Mouse (Mus musculus): ENCODE measurements around the gene Zfp27. TPM values are rescaled to one million over a fixed set of nuclear protein-coding genes. Genes with fewer than 3 reads are reported as not detected.

Gene Zfp27
- polyA plus RNA-seq, 1 experiment from 2014 or later: 3.4 TPM

GRCm38 (mm10) chr7:29943720-29944119 is 37.3 kb upstream of the Zfp27 start:
- H3K4me3 ChIP-seq (ENCODE audit: low read depth, low read length): no peak overlapping the region
- H3K4me1 ChIP-seq (replicated peaks; ENCODE audit: control insufficient read depth, insufficient read depth): no peaks in the 10 kb centered on the region
- H3K9me3 ChIP-seq (ENCODE audit: control insufficient read depth, low read length): no peaks in the 10 kb centered on the region
- H3K27ac ChIP-seq (replicated peaks): no peak overlapping the region
- ATAC-seq (ENCODE audit: low FRiP score, low TSS enrichment): no peak
- no peak for DNase-seq (ENCODE audit: low spot score)
- no peaks in the 10 kb centered on the region for H3K27me3 ChIP-seq (ENCODE audit: control insufficient read depth, insufficient read depth, low read length)
- H3K4me2 ChIP-seq (replicated peaks; ENCODE audit: low read depth): no peak overlapping the region
- no peak overlapping the region for H3K9ac ChIP-seq (ENCODE audit: low read length)
- no peak for TF ChIP-seq CTCF (IDR thresholded peaks at IDR 0.05; ENCODE audit: low read depth)
- H3K36me3 ChIP-seq (ENCODE audit: control insufficient read depth, insufficient read depth, low read length): no peaks in the 10 kb centered on the region; the same call in 1 of the 2 replicates
- 87% methylated on average over 2 of the region's 2 CpGs for WGBS

- Histone ChIP-seq H3K4me2 (replicated peaks; ENCODE audit: low read depth) (no peak overlapping the region), H3K9ac (ENCODE audit: low read length) (no peak overlapping the region), H3K4me3 (ENCODE audit: low read depth, low read length) (no peak overlapping the region), H3K27me3 (ENCODE audit: control insufficient read depth, insufficient read depth, low read length) (no peaks in the 10 kb centered on the region), H3K4me1 (replicated peaks; ENCODE audit: control insufficient read depth, insufficient read depth) (no peaks in the 10 kb centered on the region), H3K36me3 (ENCODE audit: control insufficient read depth, insufficient read depth, low read length) (no peaks in the 10 kb centered on the region; the same call in 1 of the 2 replicates), H3K9me3 (ENCODE audit: control insufficient read depth, low read length) (no peaks in the 10 kb centered on the region), H3K27ac (replicated peaks) (no peak overlapping the region)
- ATAC-seq (ENCODE audit: low FRiP score, low TSS enrichment): no peak
- DNase-seq (ENCODE audit: low spot score): no peak
- TF ChIP-seq CTCF (IDR thresholded peaks at IDR 0.05; ENCODE audit: low read depth): no peak
- no peak for TF ChIP-seq EP300 (optimal IDR thresholded peaks at IDR 0.05)
- WGBS: 18% methylated on average over 2 of the region's 2 CpGs
Measured at GRCm38 (mm10) chr7:29942740-29943139, 36.4 kb upstream of the Zfp27 start.

- TF ChIP-seq EP300 (optimal IDR thresholded peaks at IDR 0.05) (no peak), CTCF (IDR thresholded peaks at IDR 0.05; ENCODE audit: low read depth) (no peak)
- ATAC-seq (ENCODE audit: low FRiP score, low TSS enrichment): no peak
- Histone ChIP-seq H3K4me3 (ENCODE audit: low read depth, low read length) (no peak overlapping the region), H3K36me3 (ENCODE audit: control insufficient read depth, insufficient read depth, low read length) (no peaks in the 10 kb centered on the region; the same call in 1 of the 2 replicates), H3K9me3 (ENCODE audit: control insufficient read depth, low read length) (no peaks in the 10 kb centered on the region), H3K4me1 (replicated peaks; ENCODE audit: control insufficient read depth, insufficient read depth) (no peaks in the 10 kb centered on the region), H3K27ac (replicated peaks) (no peak overlapping the region), H3K27me3 (ENCODE audit: control insufficient read depth, insufficient read depth, low read length) (no peaks in the 10 kb centered on the region), H3K9ac (ENCODE audit: low read length) (no peak overlapping the region), H3K4me2 (replicated peaks; ENCODE audit: low read depth) (no peak overlapping the region)
- 87% methylated on average over 11 of the region's 11 CpGs for WGBS
- DNase-seq (ENCODE audit: low spot score): no peak
Measured at GRCm38 (mm10) chr7:29941027-29941426, 34.7 kb upstream of the Zfp27 start.

- no peaks in the 10 kb centered on the region for H3K27me3 ChIP-seq (ENCODE audit: control insufficient read depth, insufficient read depth, low read length)
- TF ChIP-seq EP300 (optimal IDR thresholded peaks at IDR 0.05): no peak
- no peak for TF ChIP-seq CTCF (IDR thresholded peaks at IDR 0.05; ENCODE audit: low read depth)
- H3K36me3 ChIP-seq (ENCODE audit: control insufficient read depth, insufficient read depth, low read length): peaks cover 15% of the 10 kb centered on the region
- H3K9ac ChIP-seq (ENCODE audit: low read length): no peak overlapping the region
- no peaks in the 10 kb centered on the region for H3K9me3 ChIP-seq (ENCODE audit: control insufficient read depth, low read length)
- WGBS: 83% methylated on average over 6 of the region's 6 CpGs
- no peak overlapping the region for H3K27ac ChIP-seq (replicated peaks)
- no peak for ATAC-seq (ENCODE audit: low FRiP score, low TSS enrichment)
- DNase-seq (ENCODE audit: low spot score): no peak
- no peak overlapping the region for H3K4me3 ChIP-seq (ENCODE audit: low read depth, low read length)
- H3K4me2 ChIP-seq (replicated peaks; ENCODE audit: low read depth): no peak overlapping the region
- H3K4me1 ChIP-seq (replicated peaks; ENCODE audit: control insufficient read depth, insufficient read depth): no peaks in the 10 kb centered on the region
Measured at GRCm38 (mm10) chr7:29938856-29939255, 32.5 kb upstream of the Zfp27 start.

GRCm38 (mm10) chr7:29922780-29923179 is 16.4 kb upstream of the Zfp27 start:
- no peaks in the 10 kb centered on the region for H3K4me1 ChIP-seq (replicated peaks; ENCODE audit: control insufficient read depth, insufficient read depth)
- no peaks in the 10 kb centered on the region for H3K9me3 ChIP-seq (ENCODE audit: control insufficient read depth, low read length)
- TF ChIP-seq CTCF (IDR thresholded peaks at IDR 0.05; ENCODE audit: low read depth) (no peak), EP300 (optimal IDR thresholded peaks at IDR 0.05) (no peak)
- whole genome bisulfite sequencing: 56% methylated on average over 2 of the region's 2 CpGs
- no peak overlapping the region for H3K27ac ChIP-seq (replicated peaks)
- no peaks in the 10 kb centered on the region for H3K36me3 ChIP-seq (ENCODE audit: control insufficient read depth, insufficient read depth, low read length)
- H3K4me2 ChIP-seq (replicated peaks; ENCODE audit: low read depth): no peak overlapping the region
- ATAC-seq (ENCODE audit: low FRiP score, low TSS enrichment) (no peak), DNase-seq (ENCODE audit: low spot score) (no peak)
- H3K4me3 ChIP-seq (ENCODE audit: low read depth, low read length): no peak overlapping the region
- H3K27me3 ChIP-seq (ENCODE audit: control insufficient read depth, insufficient read depth, low read length): no peaks in the 10 kb centered on the region
- H3K9ac ChIP-seq (ENCODE audit: low read length): no peak overlapping the region

GRCm38 (mm10) chr7:29921439-29922093 is 15.2 kb upstream of the Zfp27 start:
- no peaks in the 10 kb centered on the region for H3K27me3 ChIP-seq (ENCODE audit: control insufficient read depth, insufficient read depth, low read length)
- 69% methylated on average over 6 of the region's 6 CpGs for WGBS
- no peak overlapping the region for H3K9ac ChIP-seq (ENCODE audit: low read length)
- H3K4me3 ChIP-seq (ENCODE audit: low read depth, low read length): no peak overlapping the region
- no peak overlapping the region for H3K27ac ChIP-seq (replicated peaks)
- DNase-seq (ENCODE audit: low spot score) (no peak), ATAC-seq (ENCODE audit: low FRiP score, low TSS enrichment) (peak; percentile 70)
- TF ChIP-seq EP300 (optimal IDR thresholded peaks at IDR 0.05) (no peak), CTCF (IDR thresholded peaks at IDR 0.05; ENCODE audit: low read depth) (no peak)
- H3K36me3 ChIP-seq (ENCODE audit: control insufficient read depth, insufficient read depth, low read length): no peaks in the 10 kb centered on the region
- H3K4me2 ChIP-seq (replicated peaks; ENCODE audit: low read depth): no peak overlapping the region
- H3K4me1 ChIP-seq (replicated peaks; ENCODE audit: control insufficient read depth, insufficient read depth): no peaks in the 10 kb centered on the region
- no peaks in the 10 kb centered on the region for H3K9me3 ChIP-seq (ENCODE audit: control insufficient read depth, low read length)
